Mouse (Mus musculus) lung, adult 2 months (tissue): ENCODE results near the gene Atn1. TPM values are rescaled to one million over a fixed set of nuclear protein-coding genes. Genes with fewer than 3 reads are reported as not detected.

Experiments
- DNase-seq: peaks from one replicate; pipeline ENCODE4 v3.0.0; 2022
- H3K4me1 ChIP-seq: fragments of 200-500 bp; 2 replicates; pipeline ENCODE4 v1.6.1; 2011; ENCODE audit warnings: low read length; ENCODE audit not compliant: control insufficient read depth, insufficient read depth
- H3K4me3 ChIP-seq: fragments of 200-500 bp; replicated peaks from 2 replicates; pipeline ENCODE3; 2011; ENCODE audit warnings: low read depth, mild to moderate bottlenecking, control low read depth, low read length; ENCODE audit errors: extremely low read depth
- CTCF ChIP-seq: fragments of 200-500 bp; IDR thresholded peaks from 2 replicates; pipeline ENCODE4 v1.5.1; 2011; ENCODE audit warnings: mild to moderate bottlenecking, low read length, control low read depth; ENCODE audit not compliant: insufficient read depth
- POLR2A ChIP-seq: fragments of 200-500 bp; IDR thresholded peaks from 2 replicates; pipeline ENCODE4 v1.6.1; 2011; ENCODE audit warnings: low read depth, mild to moderate bottlenecking, control low read depth, low read length, borderline replicate concordance; ENCODE audit errors: extremely low read depth
- WGBS: fragments of 180-500 bp; shearing (Covaris S2); methylation state at CpG from one replicate; pipeline ENCODE4 v1.1.7; 2018; 5-methylcytosine and 5-hydroxymethylcytosine counted together
- polyA plus RNA-seq: library from polyadenylated mRNA; depleted of rRNA; stranded (reverse); fragments of >200 nt; gene quantifications from 2 replicates; pipeline ENCODE4 v1.2.3, GENCODE M21; 2012; rRNA removed

Atn1 gene
- polyA plus RNA-seq, 1 experiment: 64.6 TPM

DNA sequence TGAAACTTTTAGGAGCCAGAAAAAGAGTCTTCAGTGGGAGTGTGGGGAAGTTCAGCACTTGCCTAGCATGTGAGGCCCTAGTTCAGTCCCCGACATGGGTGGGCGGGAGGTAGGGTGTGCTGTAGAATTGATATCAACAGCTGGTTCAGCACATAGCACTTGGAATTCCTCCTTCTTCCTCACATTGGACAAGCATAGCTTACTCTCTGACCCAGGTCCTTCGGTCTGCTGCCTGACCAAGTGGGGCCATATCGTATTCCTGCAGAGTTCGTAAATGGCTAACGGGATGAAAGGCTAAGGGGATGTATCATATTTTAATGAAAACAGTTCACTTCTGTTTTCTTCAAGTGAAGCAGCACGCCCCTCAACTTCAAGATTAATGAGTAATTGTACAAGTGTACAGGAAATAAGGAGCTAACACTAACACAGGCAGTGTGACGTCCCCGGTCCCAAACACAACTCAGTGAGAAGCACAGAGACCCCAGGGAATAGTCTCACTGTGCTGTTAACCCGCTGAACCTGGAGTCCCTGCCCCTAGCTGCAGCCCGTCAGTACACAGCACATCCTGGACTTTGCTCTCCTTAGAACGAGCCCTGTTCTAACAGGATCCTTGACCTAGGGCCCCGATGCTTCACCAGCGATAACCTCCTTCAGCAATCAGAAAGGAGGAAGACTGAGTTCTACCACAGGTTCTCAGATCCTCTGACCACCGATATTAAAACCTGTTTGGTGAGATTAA, 62.9 kb downstream of the Atn1 start:
- H3K4me3 ChIP-seq: no peak overlapping the region
- DNase-seq: no peak
- peaks cover 17% of the 10 kb centered on the region for H3K4me1 ChIP-seq
- TF ChIP-seq CTCF (no peak), POLR2A (no peak)
- 28% methylated on average over 15 of the region's 15 CpGs for WGBS

Other genes with a start within 250 kb of the Atn1 start
- gene C1ra, start 244.1 kb downstream of the Atn1 start, polyA plus RNA-seq: 47.2 and 58.0 TPM in 2 replicates
- gene C1s1, start 214.2 kb downstream of the Atn1 start, polyA plus RNA-seq: 58.4 and 101 TPM in 2 replicates
- gene C1rb, start 186.2 kb downstream of the Atn1 start, polyA plus RNA-seq: not detected in 2 replicates
- 0.06 TPM in 1 of 2 replicates, not detected in the other for gene C1s2, start 120.4 kb downstream of the Atn1 start, polyA plus RNA-seq
- gene Lpcat3, start 93.5 kb downstream of the Atn1 start, polyA plus RNA-seq: 83.3 and 112 TPM in 2 replicates
- 29.6 and 42.9 TPM in 2 replicates for gene Emg1, start 44.3 kb downstream of the Atn1 start, polyA plus RNA-seq
- gene Phb2, start 44.2 kb downstream of the Atn1 start, polyA plus RNA-seq: 64.7 and 74.4 TPM in 2 replicates
- gene Ptpn6, start 17.8 kb downstream of the Atn1 start, polyA plus RNA-seq: 38.9 and 48.7 TPM in 2 replicates
- 222 and 226 TPM in 2 replicates for gene Grcc10, start 15.2 kb downstream of the Atn1 start, polyA plus RNA-seq
- 0.08 TPM in 1 of 2 replicates, not detected in the other for gene Gm45234, start 503 bp downstream of the Atn1 start, polyA plus RNA-seq
- 3.3 and 3.8 TPM in 2 replicates for gene Eno2, start 13.1 kb upstream of the Atn1 start, polyA plus RNA-seq
- gene Lrrc23, start 23.2 kb upstream of the Atn1 start, polyA plus RNA-seq: 26.2 and 35.8 TPM in 2 replicates
- 20.2 and 22.4 TPM in 2 replicates for gene Spsb2, start 52.1 kb upstream of the Atn1 start, polyA plus RNA-seq
- gene Tpi1, start 57.8 kb upstream of the Atn1 start, polyA plus RNA-seq: 117 and 218 TPM in 2 replicates
- gene Usp5, start 73.0 kb upstream of the Atn1 start, polyA plus RNA-seq: 58.1 and 73.2 TPM in 2 replicates
- 3.5 and 6.7 TPM in 2 replicates for gene Cdca3, start 73.0 kb upstream of the Atn1 start, polyA plus RNA-seq
- 0.31 and 0.36 TPM in 2 replicates for gene Gnb3, start 83.8 kb upstream of the Atn1 start, polyA plus RNA-seq
- 34.9 and 42.1 TPM in 2 replicates for gene P3h3, start 101.2 kb upstream of the Atn1 start, polyA plus RNA-seq
- gene Gpr162, start 107.5 kb upstream of the Atn1 start, polyA plus RNA-seq: 0.27 and 0.69 TPM in 2 replicates
- 1.9 and 2.7 TPM in 2 replicates for gene Cd4, start 131.7 kb upstream of the Atn1 start, polyA plus RNA-seq
- 1.4 and 1.9 TPM in 2 replicates for gene Lag3, start 155.2 kb upstream of the Atn1 start, polyA plus RNA-seq
- gene Ptms, start 163.6 kb upstream of the Atn1 start, polyA plus RNA-seq: 1,982 and 2,310 TPM in 2 replicates
- gene Mlf2, start 174.9 kb upstream of the Atn1 start, polyA plus RNA-seq: 313 and 336 TPM in 2 replicates
- 178 and 213 TPM in 2 replicates for gene Cops7a, start 209.0 kb upstream of the Atn1 start, polyA plus RNA-seq
- gene Pianp, start 240.2 kb upstream of the Atn1 start, polyA plus RNA-seq: 1.4 and 2.2 TPM in 2 replicates